Mouse (Mus musculus) forelimb bud, embryonic 11.5 days (tissue): ENCODE data around the gene Tnpo1.
A peak's percentile ranks its signal among the peaks of the same experiment; 100 is the strongest.

Experiments
- DNase-seq: peaks from one replicate; pipeline ENCODE4 v3.0.0-alpha.2; 2012; ENCODE audit warnings: low read depth, low spot score

Tnpo1 gene

GRCm38 (mm10) chr13:98926213-98926957, at the start of gene Tnpo1:
Gene Tnpo1 (minus strand): TSS chr13:98926384.
- peak; percentile 92 for DNase-seq

GRCm38 (mm10) chr13:98972090-98972489, 45.9 kb upstream of the Tnpo1 start:
- DNase-seq, result no peak

GRCm38 (mm10) chr13:98971641-98972040, 45.5 kb upstream of the Tnpo1 start:
- DNase-seq, result peak; percentile 2

- DNase-seq, result no peak
Measured at GRCm38 (mm10) chr13:98968517-98968916, 42.3 kb upstream of the Tnpo1 start.

- DNase-seq, result no peak
Measured at GRCm38 (mm10) chr13:98967942-98968341, 41.8 kb upstream of the Tnpo1 start.

- DNase-seq, result no peak
Measured at GRCm38 (mm10) chr13:98966583-98966982, 40.4 kb upstream of the Tnpo1 start.

GRCm38 (mm10) chr13:98963612-98964011, 37.4 kb upstream of the Tnpo1 start:
- DNase-seq, result no peak

GRCm38 (mm10) chr13:98958177-98958576, 32.0 kb upstream of the Tnpo1 start:
- DNase-seq, result no peak

GRCm38 (mm10) chr13:98956209-98956608, 30.0 kb upstream of the Tnpo1 start:
- DNase-seq, result no peak

GRCm38 (mm10) chr13:98955676-98956075, 29.5 kb upstream of the Tnpo1 start:
- DNase-seq, result no peak

- no peak for DNase-seq
Measured at GRCm38 (mm10) chr13:98955226-98955625, 29.0 kb upstream of the Tnpo1 start.

- no peak for DNase-seq
Measured at GRCm38 (mm10) chr13:98953830-98954229, 27.6 kb upstream of the Tnpo1 start.

GRCm38 (mm10) chr13:98951951-98952350, 25.8 kb upstream of the Tnpo1 start:
- DNase-seq, result no peak

- no peak for DNase-seq
Measured at GRCm38 (mm10) chr13:98948146-98948545, 22.0 kb upstream of the Tnpo1 start.

GRCm38 (mm10) chr13:98946434-98946833, 20.2 kb upstream of the Tnpo1 start:
- no peak for DNase-seq

GRCm38 (mm10) chr13:98945908-98946307, 19.7 kb upstream of the Tnpo1 start:
- DNase-seq, result no peak

GRCm38 (mm10) chr13:98945381-98945780, 19.2 kb upstream of the Tnpo1 start:
- DNase-seq, result no peak

GRCm38 (mm10) chr13:98944620-98945081, 18.5 kb upstream of the Tnpo1 start:
- DNase-seq, result no peak

- DNase-seq, result no peak
Measured at GRCm38 (mm10) chr13:98942360-98942759, 16.2 kb upstream of the Tnpo1 start.

- DNase-seq, result no peak
Measured at GRCm38 (mm10) chr13:98941829-98942343, 15.7 kb upstream of the Tnpo1 start.

GRCm38 (mm10) chr13:98937108-98937507, 10.9 kb upstream of the Tnpo1 start:
- DNase-seq, result no peak

GRCm38 (mm10) chr13:98928908-98929307, 2.7 kb upstream of the Tnpo1 start:
- DNase-seq, result no peak

- DNase-seq, result no peak
Measured at GRCm38 (mm10) chr13:98926958-98927242, 716 bp upstream of the Tnpo1 start.
